Mouse (Mus musculus) embryonic facial prominence, embryonic 11.5 days (tissue): ENCODE data around the gene 1700056E22Rik. TPM values are rescaled to one million over a fixed set of nuclear protein-coding genes. Genes with fewer than 3 reads are reported as not detected.

Source experiments
- ATAC-seq: fragments of 200-750 bp; cut with Nextera tagmentation; replicated peaks from 2 replicates; pipeline ENCODE4 v1.8.0; 2017; ENCODE audit warnings: low read depth; ENCODE audit not compliant: insufficient number of reproducible peaks, low FRiP score, low TSS enrichment
- DNase-seq: peaks from one replicate; pipeline ENCODE4 v3.0.0-alpha.2; 2015; ENCODE audit warnings: low spot score
- H3K27ac ChIP-seq: fragments of 300-500 bp; sonication (generic); replicated peaks from 2 replicates; pipeline ENCODE4 v1.5.1; 2014; ENCODE audit warnings: mild to moderate bottlenecking, low read depth, low read length, control low read depth
- H3K27me3 ChIP-seq: fragments of 300-500 bp; sonication (generic); 2 replicates; pipeline ENCODE4 v1.6.1; 2014; ENCODE audit warnings: mild to moderate bottlenecking, low read length, moderate library complexity, mixed read lengths; ENCODE audit not compliant: control insufficient read depth, insufficient read depth
- H3K36me3 ChIP-seq: fragments of 300-500 bp; sonication (generic); replicated peaks from 2 replicates; pipeline ENCODE4 v1.6.1; 2014; ENCODE audit warnings: low read depth, mild to moderate bottlenecking, low read length, moderate library complexity, mixed read lengths; ENCODE audit not compliant: control insufficient read depth, insufficient read depth
- H3K4me1 ChIP-seq: fragments of 300-500 bp; sonication (generic); 2 replicates; pipeline ENCODE4 v1.6.1; 2014; ENCODE audit warnings: low read length, mixed read lengths; ENCODE audit not compliant: control insufficient read depth, insufficient read depth
- H3K4me2 ChIP-seq: fragments of 300-500 bp; sonication (generic); 2 replicates; pipeline ENCODE4 v1.6.1; 2014; ENCODE audit warnings: low read depth, mild to moderate bottlenecking, control low read depth, low read length, moderate library complexity
- H3K4me3 ChIP-seq: fragments of 300-500 bp; sonication (generic); 2 replicates; pipeline ENCODE4 v1.5.1; 2014; ENCODE audit warnings: low read depth, low read length, control low read depth
- H3K9ac ChIP-seq: fragments of 300-500 bp; sonication (generic); replicated peaks from 2 replicates; pipeline ENCODE4 v1.6.1; 2014; ENCODE audit warnings: mild to moderate bottlenecking, control low read depth, low read length
- H3K9me3 ChIP-seq: fragments of 300-500 bp; sonication (generic); replicated peaks from 2 replicates; pipeline ENCODE4 v1.6.1; 2016; ENCODE audit warnings: mild to moderate bottlenecking, low read length, inconsistent platforms, mixed read lengths; ENCODE audit not compliant: control insufficient read depth
- WGBS: fragments of 180-500 bp; shearing (Covaris S2); extraction: QIAGEN DNeasy Blood & Tissue Kit; methylation state at CpG from one replicate; pipeline ENCODE4 v1.1.7; 2014; 5-methylcytosine and 5-hydroxymethylcytosine counted together
- polyA plus RNA-seq: library from polyadenylated mRNA; unstranded; fragments of >200 nt; fragmentation: Nextera tagmentation; extraction: Ambion mirVana; gene quantifications from 2 replicates; pipeline ENCODE4 v1.2.1, GENCODE M21; 2014

Gene 1700056E22Rik
- polyA plus RNA-seq, 1 experiment from 2014 or later: 0.66 TPM

- Histone ChIP-seq H3K4me2 (no peak overlapping the region), H3K27me3 (no peaks in the 10 kb centered on the region), H3K36me3 (no peaks in the 10 kb centered on the region), H3K9ac (no peak overlapping the region), H3K4me1 (no peaks in the 10 kb centered on the region), H3K9me3 (no peaks in the 10 kb centered on the region), H3K27ac (no peak overlapping the region), H3K4me3 (no peak overlapping the region)
- DNase-seq (no peak), ATAC-seq (no peak)
- 95% methylated on average over 7 of the region's 7 CpGs for WGBS
Observed at GRCm38 (mm10) chr1:183987711-183988245, 46.3 kb downstream of the 1700056E22Rik start.

Other genes starting within 250 kb of the 1700056E22Rik start
- gene Dusp10, start 21.0 kb downstream of the 1700056E22Rik start, polyA plus RNA-seq: 4.0 and 4.6 TPM in 2 replicates